Mouse (Mus musculus): Measurements from ENCODE around the gene Gm45785. TPM values are rescaled to one million over a fixed set of nuclear protein-coding genes. Genes with fewer than 3 reads are reported as not detected.

Gm45785 gene
- polyA plus RNA-seq, 1 experiment = not detected

DNA sequence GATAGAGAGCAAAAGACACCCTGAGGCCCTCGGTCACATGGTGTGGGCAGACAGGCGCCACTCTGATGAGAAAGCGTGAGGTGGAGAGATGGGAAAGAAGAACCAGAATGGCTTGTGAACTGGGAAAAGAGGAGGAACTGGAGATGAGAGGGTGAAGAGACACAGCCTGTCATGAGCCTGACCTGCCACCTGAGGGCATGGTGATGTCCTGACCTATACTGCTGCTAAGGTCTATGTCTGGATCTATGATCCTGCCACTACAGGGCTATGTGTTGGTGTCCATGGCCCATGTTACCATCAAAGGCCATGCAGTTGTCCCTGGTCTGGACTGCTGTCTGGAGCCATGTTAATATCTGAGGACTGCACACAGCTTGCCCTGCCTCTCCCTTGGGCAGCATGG, 58.5 kb downstream of the Gm45785 start:
- Histone ChIP-seq H3K4me1 (ENCODE audit: control insufficient read depth, insufficient read depth, insufficient read length) (no peaks in the 10 kb centered on the region), H3K36me3 (ENCODE audit: control insufficient read depth, insufficient read depth, low read length) (no peaks in the 10 kb centered on the region), H3K4me3 (ENCODE audit: extremely low read depth, insufficient read depth, insufficient read length) (no peak overlapping the region), H3K27me3 (ENCODE audit: control insufficient read depth, insufficient read depth, low read length) (no peaks in the 10 kb centered on the region), H3K27ac (ENCODE audit: insufficient read depth, low read length) (no peak overlapping the region)
- 89% methylated on average over 3 of the region's 3 CpGs for WGBS
- TF ChIP-seq CTCF (IDR thresholded peaks at IDR 0.05; ENCODE audit: extremely low read depth, insufficient read depth, insufficient read length, insufficient replicate concordance) (no peak), POLR2A (IDR thresholded peaks at IDR 0.05; ENCODE audit: low read depth, low read length) (no peak)
- no peak for DNase-seq (ENCODE audit: low read depth in 1 of 2, low spot score in 2 of 2)

- 65% methylated on average over 4 of the region's 4 CpGs for WGBS
- no peak overlapping the region for H3K27ac ChIP-seq (ENCODE audit: insufficient read depth, low read length)
- H3K4me1 ChIP-seq (ENCODE audit: control insufficient read depth, insufficient read depth, insufficient read length) = no peaks in the 10 kb centered on the region
- TF ChIP-seq CTCF (IDR thresholded peaks at IDR 0.05; ENCODE audit: extremely low read depth, insufficient read depth, insufficient read length, insufficient replicate concordance) = no peak
- no peak for TF ChIP-seq POLR2A (IDR thresholded peaks at IDR 0.05; ENCODE audit: low read depth, low read length)
- H3K36me3 ChIP-seq (ENCODE audit: control insufficient read depth, insufficient read depth, low read length) = no peaks in the 10 kb centered on the region
- DNase-seq (ENCODE audit: low read depth in 1 of 2, low spot score in 2 of 2) = no peak
- no peaks in the 10 kb centered on the region for H3K27me3 ChIP-seq (ENCODE audit: control insufficient read depth, insufficient read depth, low read length)
- no peak overlapping the region for H3K4me3 ChIP-seq (ENCODE audit: extremely low read depth, insufficient read depth, insufficient read length)
Observed at GRCm38 (mm10) chr7:140793541-140793940, 62.6 kb downstream of the Gm45785 start.

- Histone ChIP-seq H3K4me1 (ENCODE audit: control insufficient read depth, insufficient read depth, insufficient read length) (no peaks in the 10 kb centered on the region), H3K4me3 (ENCODE audit: extremely low read depth, insufficient read depth, insufficient read length) (no peak overlapping the region), H3K36me3 (ENCODE audit: control insufficient read depth, insufficient read depth, low read length) (no peaks in the 10 kb centered on the region), H3K27me3 (ENCODE audit: control insufficient read depth, insufficient read depth, low read length) (no peaks in the 10 kb centered on the region), H3K27ac (ENCODE audit: insufficient read depth, low read length) (no peak overlapping the region)
- no peak for TF ChIP-seq CTCF (IDR thresholded peaks at IDR 0.05; ENCODE audit: extremely low read depth, insufficient read depth, insufficient read length, insufficient replicate concordance)
- TF ChIP-seq POLR2A (IDR thresholded peaks at IDR 0.05; ENCODE audit: low read depth, low read length) = no peak
- DNase-seq (ENCODE audit: low read depth in 1 of 2, low spot score in 2 of 2) = no peak
- WGBS = 85% methylated on average over 7 of the region's 7 CpGs
Observed at GRCm38 (mm10) chr7:140788053-140788435, 68.1 kb downstream of the Gm45785 start.

- WGBS = 83% methylated on average over 33 of the region's 33 CpGs
- TF ChIP-seq CTCF (IDR thresholded peaks at IDR 0.05; ENCODE audit: extremely low read depth, insufficient read depth, insufficient read length, insufficient replicate concordance) = no peak
- TF ChIP-seq POLR2A (IDR thresholded peaks at IDR 0.05; ENCODE audit: low read depth, low read length) = no peak
- no peak for DNase-seq (ENCODE audit: low read depth in 1 of 2, low spot score in 2 of 2)
- Histone ChIP-seq H3K27ac (ENCODE audit: insufficient read depth, low read length) (no peak within 1 kb of the TSS), H3K4me1 (ENCODE audit: control insufficient read depth, insufficient read depth, insufficient read length) (no peaks in the 10 kb centered on the region), H3K36me3 (ENCODE audit: control insufficient read depth, insufficient read depth, low read length) (no peaks in the 10 kb centered on the region), H3K27me3 (ENCODE audit: control insufficient read depth, insufficient read depth, low read length) (no peaks in the 10 kb centered on the region), H3K4me3 (ENCODE audit: extremely low read depth, insufficient read depth, insufficient read length) (no peak within 1 kb of the TSS)
Observed at GRCm38 (mm10) chr7:140787406-140788052, 68.6 kb downstream of the Gm45785 start, which contains the start of gene Syce1. Gene Syce1, minus strand, starts transcription at chr7:140787852.

- no peak for DNase-seq (ENCODE audit: low read depth in 1 of 2, low spot score in 2 of 2)
- Histone ChIP-seq H3K4me1 (ENCODE audit: control insufficient read depth, insufficient read depth, insufficient read length) (no peaks in the 10 kb centered on the region), H3K36me3 (ENCODE audit: control insufficient read depth, insufficient read depth, low read length) (no peaks in the 10 kb centered on the region), H3K4me3 (ENCODE audit: extremely low read depth, insufficient read depth, insufficient read length) (no peak overlapping the region), H3K27ac (ENCODE audit: insufficient read depth, low read length) (no peak overlapping the region), H3K27me3 (ENCODE audit: control insufficient read depth, insufficient read depth, low read length) (no peaks in the 10 kb centered on the region)
- no peak for TF ChIP-seq CTCF (IDR thresholded peaks at IDR 0.05; ENCODE audit: extremely low read depth, insufficient read depth, insufficient read length, insufficient replicate concordance)
- no peak for TF ChIP-seq POLR2A (IDR thresholded peaks at IDR 0.05; ENCODE audit: low read depth, low read length)
- WGBS = 86% methylated on average over 4 of the region's 4 CpGs
Observed at GRCm38 (mm10) chr7:140780548-140780947, 75.6 kb downstream of the Gm45785 start.

Other genes starting within 250 kb of the Gm45785 start
- gene Olfr61, start 227.4 kb downstream of the Gm45785 start, polyA plus RNA-seq (2012; rRNA removed) = not detected in 2 replicates
- not detected in 2 replicates for gene Olfr53, start 209.9 kb downstream of the Gm45785 start, polyA plus RNA-seq (2012; rRNA removed)
- not detected in 2 replicates for gene Olfr539, start 196.4 kb downstream of the Gm45785 start, polyA plus RNA-seq (2012; rRNA removed)
- gene Olfr45, start 174.4 kb downstream of the Gm45785 start, polyA plus RNA-seq (2012; rRNA removed) = not detected in 2 replicates
- not detected in 2 replicates for gene Olfr541, start 159.1 kb downstream of the Gm45785 start, polyA plus RNA-seq (2012; rRNA removed)
- 0.36 and 1.3 TPM in 2 replicates for gene Cyp2e1, start 92.6 kb downstream of the Gm45785 start, polyA plus RNA-seq (2012; rRNA removed)
- 0.07 and 0.11 TPM in 2 replicates for gene Syce1, start 68.5 kb downstream of the Gm45785 start, polyA plus RNA-seq (2012; rRNA removed)
- not detected in 2 replicates for gene Zfp941, start 34.2 kb downstream of the Gm45785 start, polyA plus RNA-seq (2012; rRNA removed)
- 1.1 and 1.5 TPM in 2 replicates for gene Urah, start 21.3 kb downstream of the Gm45785 start, polyA plus RNA-seq (2012; rRNA removed)
- gene Scgb1c1, start 10.8 kb downstream of the Gm45785 start, polyA plus RNA-seq (2012; rRNA removed) = 0.25 TPM in 1 of 2 replicates, not detected in the other
- gene Odf3, start 8.5 kb downstream of the Gm45785 start, polyA plus RNA-seq (2012; rRNA removed) = not detected in 2 replicates
- gene Ric8a, start 626 bp upstream of the Gm45785 start, polyA plus RNA-seq (2012; rRNA removed) = 104 and 117 TPM in 2 replicates
- 16.9 and 19.0 TPM in 2 replicates for gene Bet1l, start 1.2 kb upstream of the Gm45785 start, polyA plus RNA-seq (2012; rRNA removed)
- 39.6 and 43.0 TPM in 2 replicates for gene Psmd13, start 25.6 kb upstream of the Gm45785 start, polyA plus RNA-seq (2012; rRNA removed)
- 13.3 and 15.0 TPM in 2 replicates for gene Sirt3, start 26.0 kb upstream of the Gm45785 start, polyA plus RNA-seq (2012; rRNA removed)
- not detected in 2 replicates for gene Cox8b, start 44.1 kb upstream of the Gm45785 start, polyA plus RNA-seq (2012; rRNA removed)
- 0.12 and 0.32 TPM in 2 replicates for gene Nlrp6, start 64.6 kb upstream of the Gm45785 start, polyA plus RNA-seq (2012; rRNA removed)
- 21.2 and 26.0 TPM in 2 replicates for gene Pgghg, start 85.1 kb upstream of the Gm45785 start, polyA plus RNA-seq (2012; rRNA removed)
- 1.2 and 1.3 TPM in 2 replicates for gene Ifitm5, start 94.0 kb upstream of the Gm45785 start, polyA plus RNA-seq (2012; rRNA removed)
- not detected in 2 replicates for gene Gm45717, start 99.6 kb upstream of the Gm45785 start, polyA plus RNA-seq (2012; rRNA removed)
- 279 and 436 TPM in 2 replicates for gene Ifitm2, start 99.7 kb upstream of the Gm45785 start, polyA plus RNA-seq (2012; rRNA removed)
- 159 and 265 TPM in 2 replicates for gene Ifitm1, start 110.9 kb upstream of the Gm45785 start, polyA plus RNA-seq (2012; rRNA removed)
- 177 and 277 TPM in 2 replicates for gene Ifitm3, start 154.4 kb upstream of the Gm45785 start, polyA plus RNA-seq (2012; rRNA removed)
- gene Ifitm6, start 161.6 kb upstream of the Gm45785 start, polyA plus RNA-seq (2012; rRNA removed) = 25.5 and 45.9 TPM in 2 replicates
- not detected in 2 replicates for gene Gm17387, start 172.8 kb upstream of the Gm45785 start, polyA plus RNA-seq (2012; rRNA removed)
- 0.79 and 1.9 TPM in 2 replicates for gene B4galnt4, start 204.8 kb upstream of the Gm45785 start, polyA plus RNA-seq (2012; rRNA removed)
- 30.1 and 36.7 TPM in 2 replicates for gene Pkp3, start 221.9 kb upstream of the Gm45785 start, polyA plus RNA-seq (2012; rRNA removed)
- gene Sigirr, start 244.2 kb upstream of the Gm45785 start, polyA plus RNA-seq (2012; rRNA removed) = 35.8 and 45.5 TPM in 2 replicates

Data from spleen, adult 2 months (tissue).